Mouse (Mus musculus) B cell, adult 2 months (primary cell): ENCODE data around the gene 1500009L16Rik.

ENCODE experiments used
- DNase-seq, 2 experiments: peaks; one replicate each; pipeline ENCODE4 v3.0.0; 2022

The 1500009L16Rik gene

GRCm38 (mm10) chr10:83722579-83723031 lies at the start of gene 1500009L16Rik:
TSS of gene 1500009L16Rik (plus strand) at chr10:83722865.
- peak; percentile 23 to 25 for DNase-seq

- DNase-seq = no peak
Observed at GRCm38 (mm10) chr10:83681334-83681733, 41.3 kb upstream of the 1500009L16Rik start.

- DNase-seq = no peak
Observed at GRCm38 (mm10) chr10:83688215-83688614, 34.5 kb upstream of the 1500009L16Rik start.

- no peak for DNase-seq
Observed at GRCm38 (mm10) chr10:83692175-83692895, 30.3 kb upstream of the 1500009L16Rik start.

GRCm38 (mm10) chr10:83696226-83696625 lies 26.4 kb upstream of the 1500009L16Rik start:
- no peak for DNase-seq

- DNase-seq = no peak
Observed at GRCm38 (mm10) chr10:83706628-83707027, 16.0 kb upstream of the 1500009L16Rik start.

GRCm38 (mm10) chr10:83709920-83710319 lies 12.7 kb upstream of the 1500009L16Rik start:
- no peak for DNase-seq

- no peak for DNase-seq
Observed at GRCm38 (mm10) chr10:83711769-83712168, 10.9 kb upstream of the 1500009L16Rik start.

- no peak for DNase-seq
Observed at GRCm38 (mm10) chr10:83718855-83719474, 3.7 kb upstream of the 1500009L16Rik start.

GRCm38 (mm10) chr10:83723055-83723454 lies 390 bp downstream of the 1500009L16Rik start:
- DNase-seq = peak; percentile 10 to 19

- no peak for DNase-seq
Observed at GRCm38 (mm10) chr10:83724351-83725059, 1.8 kb downstream of the 1500009L16Rik start.

- DNase-seq = no peak
Observed at GRCm38 (mm10) chr10:83726164-83726563, 3.5 kb downstream of the 1500009L16Rik start.

- no peak for DNase-seq
Observed at GRCm38 (mm10) chr10:83727846-83728245, 5.2 kb downstream of the 1500009L16Rik start.

- DNase-seq = no peak
Observed at GRCm38 (mm10) chr10:83728529-83728928, 5.9 kb downstream of the 1500009L16Rik start.

GRCm38 (mm10) chr10:83729076-83729475 lies 6.4 kb downstream of the 1500009L16Rik start:
- no peak for DNase-seq

GRCm38 (mm10) chr10:83729492-83729891 lies 6.8 kb downstream of the 1500009L16Rik start:
- DNase-seq = peak; percentile 86 to 89

GRCm38 (mm10) chr10:83733725-83734124 lies 11.1 kb downstream of the 1500009L16Rik start:
- DNase-seq = no peak

GRCm38 (mm10) chr10:83738996-83739655 lies 16.5 kb downstream of the 1500009L16Rik start:
- DNase-seq = no peak

- no peak for DNase-seq
Observed at GRCm38 (mm10) chr10:83744656-83745055, 22.0 kb downstream of the 1500009L16Rik start.

GRCm38 (mm10) chr10:83753056-83753455 lies 30.4 kb downstream of the 1500009L16Rik start:
- DNase-seq = no peak

GRCm38 (mm10) chr10:83757343-83757962 lies 34.8 kb downstream of the 1500009L16Rik start:
- DNase-seq = no peak

GRCm38 (mm10) chr10:83758732-83759131 lies 36.1 kb downstream of the 1500009L16Rik start:
- DNase-seq = no peak

- DNase-seq = no peak
Observed at GRCm38 (mm10) chr10:83760535-83760934, 37.9 kb downstream of the 1500009L16Rik start.
